ENCODE assay signal across 9 mouse cellular contexts in the genomic region with DNA sequence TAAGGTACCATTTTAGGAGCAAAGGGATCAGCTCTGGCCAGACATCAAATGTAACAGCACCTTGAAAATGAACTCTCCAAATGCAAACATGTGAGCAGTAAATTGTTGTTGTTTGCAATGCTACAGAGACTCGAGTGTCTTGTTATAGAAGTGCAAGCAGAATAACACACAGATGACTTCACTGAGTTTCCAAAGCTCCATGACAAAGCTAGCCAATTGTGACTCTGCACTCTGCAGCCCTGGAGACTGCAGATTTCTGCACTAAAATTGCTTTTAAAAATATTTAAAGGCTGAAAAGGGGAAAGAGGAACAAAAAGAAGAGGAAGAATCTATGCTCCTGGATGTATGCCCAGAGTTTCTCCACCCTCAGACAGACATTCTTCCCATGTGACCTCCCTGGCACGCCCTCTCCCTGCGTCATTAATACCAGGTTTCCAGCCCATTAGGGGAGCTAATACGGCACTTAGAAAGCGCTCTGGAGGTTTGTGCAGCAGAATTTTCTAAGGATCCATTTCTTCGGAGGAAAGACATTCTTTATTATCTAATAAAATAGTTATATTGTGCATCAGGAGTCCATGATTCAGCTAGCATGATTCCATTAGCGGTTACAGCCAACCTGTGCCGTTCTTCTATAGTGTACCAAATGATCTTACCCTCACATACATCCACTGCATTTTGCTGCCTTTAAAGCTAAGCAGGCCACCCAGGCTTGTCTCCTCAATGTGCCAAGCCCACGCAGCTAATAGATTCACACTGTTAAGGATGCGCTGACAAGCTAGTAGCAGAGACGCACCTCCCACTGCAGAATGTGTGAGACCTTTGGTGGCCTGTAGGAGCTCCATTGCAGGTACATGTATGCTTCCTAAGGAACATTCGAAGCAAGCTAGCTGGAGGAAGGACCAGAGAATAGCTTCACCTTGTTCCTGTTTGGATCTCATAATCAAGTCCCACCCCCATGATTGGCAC.
A peak's percentile ranks its signal among the peaks of the same experiment; 100 is the strongest.
DNase-seq lines count a peak whose midpoint lies in the region; ATAC-seq and TF ChIP-seq lines count a peak whose summit lies in the region.
"Had no signal": no experiment of that assay in that cellular context is flagged by ENCODE, and none has a peak within 500 bp of the region (broad histone marks: within the 10 kb centered on the region; RNA-seq: fewer than 3 reads in every experiment).

No protein-coding gene starts in this region.

- no peak overlapping the region for H3K4me3 ChIP-seq in embryonic facial prominence, embryonic 14.5 days (ENCODE audit: low read depth, low read length)
- no peak overlapping the region for H3K4me3 ChIP-seq in embryonic facial prominence, embryonic 10.5 days
- no peak overlapping the region for H3K4me3 ChIP-seq in kidney, embryonic 16.5 days (ENCODE audit: low read length)
- H3K4me3 ChIP-seq in hindbrain, postnatal 0 days (ENCODE audit: low read length), result no peak overlapping the region
- H3K4me3 ChIP-seq: liver, embryonic 13.5 days had no signal

- ATAC-seq in embryonic facial prominence, embryonic 14.5 days (ENCODE audit: low read depth), result no peak
- no peak for ATAC-seq in kidney, embryonic 16.5 days (ENCODE audit: low FRiP score, low TSS enrichment)
- peak; percentile 53; the same call in 1 of the 2 replicates for ATAC-seq in hindbrain, postnatal 0 days
- ATAC-seq in erythroid progenitor cell, adult 5-6 weeks (replicated peaks; ENCODE audit: low FRiP score, poor library complexity, severe bottlenecking), result no peak

- no peak overlapping the region for H3K4me2 ChIP-seq in embryonic facial prominence, embryonic 14.5 days (ENCODE audit: low read depth, low read length)
- no peak overlapping the region for H3K4me2 ChIP-seq in kidney, embryonic 16.5 days (replicated peaks; ENCODE audit: low read depth, low read length)
- no peak overlapping the region for H3K4me2 ChIP-seq in hindbrain, postnatal 0 days (ENCODE audit: low read depth, low read length)
- H3K4me2 ChIP-seq: liver, embryonic 13.5 days had no signal

- H3K27me3 ChIP-seq in embryonic facial prominence, embryonic 14.5 days (replicated peaks; ENCODE audit: control insufficient read depth, insufficient read depth, low read length), result no peaks in the 10 kb centered on the region
- no peaks in the 10 kb centered on the region for H3K27me3 ChIP-seq in embryonic facial prominence, embryonic 10.5 days (replicated peaks; ENCODE audit: low read depth, poor library complexity, severe bottlenecking)
- H3K27me3 ChIP-seq in kidney, embryonic 16.5 days (ENCODE audit: insufficient read depth, low read length), result no peaks in the 10 kb centered on the region
- H3K27me3 ChIP-seq in hindbrain, postnatal 0 days (ENCODE audit: insufficient read depth, low read length), result no peaks in the 10 kb centered on the region
- H3K27me3 ChIP-seq: liver, embryonic 13.5 days had no signal

- TF ChIP-seq CTCF in hindbrain, postnatal 0 days (IDR thresholded peaks at IDR 0.05; ENCODE audit: low read depth), result no peak

- DNase-seq in embryonic facial prominence, embryonic 14.5 days (ENCODE audit: low spot score), result peak; percentile 80
- DNase-seq in embryonic facial prominence, embryonic 10.5 days (ENCODE audit: low spot score), result no peak
- peak; percentile 7 to 9 for DNase-seq in kidney, postnatal 36 days
- peak; percentile 82 for DNase-seq in brain, adult 2 months (ENCODE audit: low read depth, low spot score)
- peak; percentile 43 for DNase-seq in hindbrain, postnatal 0 days (ENCODE audit: low spot score)
- no peak for DNase-seq in cerebellum, postnatal 14 days
- DNase-seq: liver, embryonic 13.5 days had no signal

- no peaks in the 10 kb centered on the region for H3K4me1 ChIP-seq in embryonic facial prominence, embryonic 14.5 days (ENCODE audit: control insufficient read depth, insufficient read depth, low read length)
- H3K4me1 ChIP-seq in embryonic facial prominence, embryonic 10.5 days, result no peaks in the 10 kb centered on the region
- H3K4me1 ChIP-seq in kidney, embryonic 16.5 days (ENCODE audit: insufficient read depth, low read length), result no peaks in the 10 kb centered on the region
- no peaks in the 10 kb centered on the region for H3K4me1 ChIP-seq in hindbrain, postnatal 0 days (ENCODE audit: insufficient read depth, low read length)
- H3K4me1 ChIP-seq: liver, embryonic 13.5 days had no signal

- peaks cover 6% of the 10 kb centered on the region; the same call in 1 of the 2 replicates for H3K9me3 ChIP-seq in embryonic facial prominence, embryonic 14.5 days (ENCODE audit: control insufficient read depth, low read length)
- H3K9me3 ChIP-seq in embryonic facial prominence, embryonic 10.5 days, result no peaks in the 10 kb centered on the region
- peaks cover 5% of the 10 kb centered on the region; the same call in 1 of the 2 replicates for H3K9me3 ChIP-seq in kidney, embryonic 16.5 days (ENCODE audit: low read length)
- no peaks in the 10 kb centered on the region for H3K9me3 ChIP-seq in hindbrain, postnatal 0 days (ENCODE audit: low read length)
- H3K9me3 ChIP-seq: liver, embryonic 13.5 days had no signal

- WGBS in embryonic facial prominence, embryonic 14.5 days, result 65% methylated on average over 12 of the region's 12 CpGs
- WGBS in embryonic facial prominence, embryonic 10.5 days, result 83% methylated on average over 12 of the region's 12 CpGs
- 65% methylated on average over 12 of the region's 12 CpGs for WGBS in kidney, embryonic 16.5 days
- 62% methylated on average over 12 of the region's 12 CpGs for WGBS in hindbrain, postnatal 0 days

- 0 out of 2 replicates have a peak overlapping the region, but pooled peaks have one; percentile 36 for H3K27ac ChIP-seq in embryonic facial prominence, embryonic 14.5 days (replicated peaks; ENCODE audit: low read depth, low read length)
- H3K27ac ChIP-seq in embryonic facial prominence, embryonic 10.5 days (replicated peaks), result no peak overlapping the region
- H3K27ac ChIP-seq in kidney, embryonic 16.5 days (ENCODE audit: low read length), result no peak overlapping the region
- peak overlapping the region; percentile 60 for H3K27ac ChIP-seq in hindbrain, postnatal 0 days
- H3K27ac ChIP-seq: liver, embryonic 13.5 days had no signal

- H3K9ac ChIP-seq in embryonic facial prominence, embryonic 14.5 days (ENCODE audit: low read depth, low read length), result no peak overlapping the region
- no peak overlapping the region for H3K9ac ChIP-seq in kidney, embryonic 16.5 days (replicated peaks; ENCODE audit: low read length)
- no peak overlapping the region for H3K9ac ChIP-seq in hindbrain, postnatal 0 days (replicated peaks; ENCODE audit: low read length)
- H3K9ac ChIP-seq: liver, embryonic 13.5 days had no signal

- H3K36me3 ChIP-seq in embryonic facial prominence, embryonic 14.5 days (ENCODE audit: control insufficient read depth, insufficient read depth, low read length), result no peaks in the 10 kb centered on the region
- no peaks in the 10 kb centered on the region for H3K36me3 ChIP-seq in embryonic facial prominence, embryonic 10.5 days (replicated peaks)
- H3K36me3 ChIP-seq in kidney, embryonic 16.5 days (ENCODE audit: insufficient read depth, low read length), result no peaks in the 10 kb centered on the region
- H3K36me3 ChIP-seq in hindbrain, postnatal 0 days (ENCODE audit: insufficient read depth, low read length), result no peaks in the 10 kb centered on the region
- H3K36me3 ChIP-seq: liver, embryonic 13.5 days had no signal

Comparison
In these comparisons a context has a peak if more than half of its experiments do, and no peak if none do; other contexts are left out.
1. DNase-seq: peak in embryonic facial prominence, embryonic 14.5 days (single experiment), kidney, postnatal 36 days (2 of 2), brain, adult 2 months (single experiment) and hindbrain, postnatal 0 days (single experiment); none in embryonic facial prominence, embryonic 10.5 days (single experiment) and cerebellum, postnatal 14 days (0 of 2).
2. H3K27ac ChIP-seq: peak in embryonic facial prominence, embryonic 14.5 days (single experiment) and hindbrain, postnatal 0 days (single experiment); none in embryonic facial prominence, embryonic 10.5 days (single experiment) and kidney, embryonic 16.5 days (single experiment).